Mouse (Mus musculus): ENCODE data around the gene Tcf20. TPM values are rescaled to one million over a fixed set of nuclear protein-coding genes. Genes with fewer than 3 reads are reported as not detected.

Tcf20 gene
- polyA plus RNA-seq, 1 experiment from 2014 or later, result 5.6 TPM

GRCm38 (mm10) chr15:82924679-82925425, 62.8 kb downstream of the Tcf20 start:
- Histone ChIP-seq H3K4me3 (replicated peaks; ENCODE audit: low read depth, low read length) (no peak overlapping the region), H3K27me3 (ENCODE audit: insufficient read depth, low read length) (no peaks in the 10 kb centered on the region), H3K9ac (ENCODE audit: low read depth, low read length) (no peak overlapping the region), H3K9me3 (replicated peaks; ENCODE audit: low read length) (no peaks in the 10 kb centered on the region), H3K4me1 (replicated peaks; ENCODE audit: insufficient read depth, low read length) (peaks cover 22% of the 10 kb centered on the region), H3K4me2 (ENCODE audit: low read length) (no peak overlapping the region), H3K36me3 (ENCODE audit: insufficient read depth, low read length) (no peaks in the 10 kb centered on the region), H3K27ac (no peak overlapping the region)
- no peak for ATAC-seq (replicated peaks; ENCODE audit: low FRiP score, low read depth)
- 2% methylated on average over 10 of the region's 11 CpGs for WGBS
- peak; percentile 64 for DNase-seq (ENCODE audit: low spot score)
- TF ChIP-seq CTCF (IDR thresholded peaks at IDR 0.05; ENCODE audit: low read depth), result no peak

- Histone ChIP-seq H3K36me3 (ENCODE audit: insufficient read depth, low read length) (no peaks in the 10 kb centered on the region), H3K4me2 (ENCODE audit: low read length) (no peak overlapping the region), H3K9ac (ENCODE audit: low read depth, low read length) (no peak overlapping the region), H3K27me3 (ENCODE audit: insufficient read depth, low read length) (no peaks in the 10 kb centered on the region), H3K27ac (no peak overlapping the region), H3K4me3 (replicated peaks; ENCODE audit: low read depth, low read length) (no peak overlapping the region), H3K9me3 (replicated peaks; ENCODE audit: low read length) (no peaks in the 10 kb centered on the region), H3K4me1 (replicated peaks; ENCODE audit: insufficient read depth, low read length) (peaks cover 21% of the 10 kb centered on the region)
- TF ChIP-seq CTCF (IDR thresholded peaks at IDR 0.05; ENCODE audit: low read depth), result no peak
- DNase-seq (ENCODE audit: low spot score) (no peak), ATAC-seq (replicated peaks; ENCODE audit: low FRiP score, low read depth) (no peak)
- 59% methylated on average over 5 of the region's 5 CpGs for WGBS
Observed at GRCm38 (mm10) chr15:82923531-82923930, 64.1 kb downstream of the Tcf20 start.

- no peak for DNase-seq (ENCODE audit: low spot score)
- no peak overlapping the region for H3K4me2 ChIP-seq (ENCODE audit: low read length)
- 60% methylated on average over 4 of the region's 4 CpGs for WGBS
Observed at GRCm38 (mm10) chr15:82922755-82923154, 64.9 kb downstream of the Tcf20 start.

GRCm38 (mm10) chr15:82922052-82922451, 65.6 kb downstream of the Tcf20 start:
- H3K4me1 ChIP-seq (replicated peaks; ENCODE audit: insufficient read depth, low read length), result peaks cover 27% of the 10 kb centered on the region
- H3K9ac ChIP-seq (ENCODE audit: low read depth, low read length), result no peak overlapping the region
- H3K9me3 ChIP-seq (replicated peaks; ENCODE audit: low read length), result no peaks in the 10 kb centered on the region
- peak; percentile 72 for DNase-seq (ENCODE audit: low spot score)
- ATAC-seq (replicated peaks; ENCODE audit: low FRiP score, low read depth), result no peak
- H3K36me3 ChIP-seq (ENCODE audit: insufficient read depth, low read length), result no peaks in the 10 kb centered on the region
- no peak overlapping the region for H3K4me3 ChIP-seq (replicated peaks; ENCODE audit: low read depth, low read length)
- H3K27me3 ChIP-seq (ENCODE audit: insufficient read depth, low read length), result no peaks in the 10 kb centered on the region
- H3K27ac ChIP-seq, result no peak overlapping the region
- no peak for TF ChIP-seq CTCF (IDR thresholded peaks at IDR 0.05; ENCODE audit: low read depth)
- WGBS, result 26% methylated on average over 12 of the region's 12 CpGs
- H3K4me2 ChIP-seq (ENCODE audit: low read length), result peak overlapping the region; percentile 5; the same call in 1 of the 2 replicates

More at GRCm38 (mm10) chr15:82922755-82923154, 64.9 kb downstream of the Tcf20 start:
- Histone ChIP-seq H3K4me3 (replicated peaks; ENCODE audit: low read depth, low read length) (no peak overlapping the region), H3K9ac (ENCODE audit: low read depth, low read length) (no peak overlapping the region), H3K4me1 (replicated peaks; ENCODE audit: insufficient read depth, low read length) (peaks cover 21% of the 10 kb centered on the region), H3K36me3 (ENCODE audit: insufficient read depth, low read length) (no peaks in the 10 kb centered on the region), H3K9me3 (replicated peaks; ENCODE audit: low read length) (no peaks in the 10 kb centered on the region), H3K27ac (no peak overlapping the region), H3K27me3 (ENCODE audit: insufficient read depth, low read length) (no peaks in the 10 kb centered on the region)
- peak; percentile 43; the same call in 1 of the 2 replicates for TF ChIP-seq CTCF (IDR thresholded peaks at IDR 0.05; ENCODE audit: low read depth)
- no peak for ATAC-seq (replicated peaks; ENCODE audit: low FRiP score, low read depth)

- no peaks in the 10 kb centered on the region for H3K9me3 ChIP-seq (replicated peaks; ENCODE audit: low read length)
- no peak overlapping the region for H3K4me3 ChIP-seq (replicated peaks; ENCODE audit: low read depth, low read length)
- DNase-seq (ENCODE audit: low spot score), result no peak
- H3K4me1 ChIP-seq (replicated peaks; ENCODE audit: insufficient read depth, low read length), result peaks cover 27% of the 10 kb centered on the region
- no peak overlapping the region for H3K4me2 ChIP-seq (ENCODE audit: low read length)
- H3K27ac ChIP-seq, result no peak overlapping the region
- H3K27me3 ChIP-seq (ENCODE audit: insufficient read depth, low read length), result no peaks in the 10 kb centered on the region
- no peak; the same call in 1 of the 2 replicates for ATAC-seq (replicated peaks; ENCODE audit: low FRiP score, low read depth)
- TF ChIP-seq CTCF (IDR thresholded peaks at IDR 0.05; ENCODE audit: low read depth), result no peak
- no peak overlapping the region for H3K9ac ChIP-seq (ENCODE audit: low read depth, low read length)
- 46% methylated on average over 1 of the region's 1 CpGs for WGBS
- H3K36me3 ChIP-seq (ENCODE audit: insufficient read depth, low read length), result no peaks in the 10 kb centered on the region
Observed at GRCm38 (mm10) chr15:82921559-82921958, 66.1 kb downstream of the Tcf20 start.

- Histone ChIP-seq H3K9ac (ENCODE audit: low read depth, low read length) (no peak overlapping the region), H3K4me3 (replicated peaks; ENCODE audit: low read depth, low read length) (no peak overlapping the region), H3K4me1 (replicated peaks; ENCODE audit: insufficient read depth, low read length) (peaks cover 27% of the 10 kb centered on the region), H3K36me3 (ENCODE audit: insufficient read depth, low read length) (no peaks in the 10 kb centered on the region), H3K27ac (no peak overlapping the region), H3K4me2 (ENCODE audit: low read length) (peak overlapping the region; percentile 42), H3K9me3 (replicated peaks; ENCODE audit: low read length) (no peaks in the 10 kb centered on the region), H3K27me3 (ENCODE audit: insufficient read depth, low read length) (no peaks in the 10 kb centered on the region)
- 4% methylated on average over 13 of the region's 13 CpGs for WGBS
- ATAC-seq (replicated peaks; ENCODE audit: low FRiP score, low read depth) (peak; percentile 63; the same call in 1 of the 2 replicates), DNase-seq (ENCODE audit: low spot score) (peak; percentile 91)
- TF ChIP-seq CTCF (IDR thresholded peaks at IDR 0.05; ENCODE audit: low read depth), result no peak
Observed at GRCm38 (mm10) chr15:82920895-82921515, 66.7 kb downstream of the Tcf20 start.
